Comparison of ENCODE assay signal across 10 mouse cellular contexts in genomic region chr10:80075924-80076323, GRCm38 (mm10). TPM values are rescaled to one million over a fixed set of nuclear protein-coding genes. Genes with fewer than 3 reads are reported as not detected.
DNase-seq lines count a peak whose midpoint lies in the region; ATAC-seq and TF ChIP-seq lines count a peak whose summit lies in the region.
"Had no signal": no experiment of that assay in that cellular context is flagged by ENCODE, and none has a peak within 500 bp of the region (broad histone marks: within the 10 kb centered on the region; RNA-seq: fewer than 3 reads in every experiment).

No protein-coding gene starts in this region.

- H3K27me3 ChIP-seq in heart, postnatal 0 days (ENCODE audit: control insufficient read depth, insufficient read depth, low read length): no peaks in the 10 kb centered on the region
- H3K27me3 ChIP-seq in heart, embryonic 10.5 days (ENCODE audit: insufficient read depth, poor library complexity, severe bottlenecking): no peaks in the 10 kb centered on the region
- no peaks in the 10 kb centered on the region for H3K27me3 ChIP-seq in midbrain, embryonic 13.5 days
- no peaks in the 10 kb centered on the region for H3K27me3 ChIP-seq in midbrain, postnatal 0 days (ENCODE audit: insufficient read depth, low read length)
- H3K27me3 ChIP-seq in limb, embryonic 10.5 days (ENCODE audit: low read depth, poor library complexity, severe bottlenecking): no peaks in the 10 kb centered on the region
- H3K27me3 ChIP-seq: lung, embryonic 15.5 days; stomach, embryonic 15.5 days had no signal

- no peak for TF ChIP-seq EP300 in heart, postnatal 0 days (IDR thresholded peaks at IDR 0.05; ENCODE audit: low read depth)

- no peaks in the 10 kb centered on the region for H3K9me3 ChIP-seq in heart, postnatal 0 days (replicated peaks; ENCODE audit: control insufficient read depth, low read length)
- H3K9me3 ChIP-seq in heart, embryonic 10.5 days: no peaks in the 10 kb centered on the region
- no peaks in the 10 kb centered on the region for H3K9me3 ChIP-seq in midbrain, embryonic 13.5 days
- no peaks in the 10 kb centered on the region for H3K9me3 ChIP-seq in midbrain, postnatal 0 days (ENCODE audit: low read length)
- H3K9me3 ChIP-seq in limb, embryonic 10.5 days (replicated peaks): no peaks in the 10 kb centered on the region
- H3K9me3 ChIP-seq: lung, embryonic 15.5 days; stomach, embryonic 15.5 days had no signal

- 94% methylated on average over 1 of the region's 1 CpGs for WGBS in heart, postnatal 0 days
- 55% methylated on average over 1 of the region's 1 CpGs for WGBS in heart, embryonic 10.5 days
- WGBS in midbrain, embryonic 13.5 days: 41% methylated on average over 1 of the region's 1 CpGs
- WGBS in midbrain, postnatal 0 days: 63% methylated on average over 1 of the region's 1 CpGs
- 52% methylated on average over 1 of the region's 1 CpGs for WGBS in limb, embryonic 10.5 days

- peak overlapping the region; percentile 24; the same call in 1 of the 2 replicates for H3K27ac ChIP-seq in heart, postnatal 0 days (ENCODE audit: low read depth)
- no peak overlapping the region for H3K27ac ChIP-seq in heart, embryonic 10.5 days
- no peak overlapping the region for H3K27ac ChIP-seq in midbrain, embryonic 13.5 days
- H3K27ac ChIP-seq in midbrain, postnatal 0 days (ENCODE audit: low read depth, low read length): no peak overlapping the region
- H3K27ac ChIP-seq in limb, embryonic 10.5 days: peak overlapping the region; percentile 21; the same call in 1 of the 2 replicates

- H3K4me3 ChIP-seq in heart, postnatal 0 days (ENCODE audit: low read depth, low read length): no peak overlapping the region
- H3K4me3 ChIP-seq in heart, embryonic 10.5 days: no peak overlapping the region
- no peak overlapping the region for H3K4me3 ChIP-seq in midbrain, embryonic 13.5 days (replicated peaks)
- H3K4me3 ChIP-seq in midbrain, postnatal 0 days (ENCODE audit: low read depth, low read length): no peak overlapping the region
- no peak overlapping the region for H3K4me3 ChIP-seq in limb, embryonic 10.5 days
- H3K4me3 ChIP-seq: lung, embryonic 15.5 days had no signal

- no peak for DNase-seq in heart, postnatal 0 days (ENCODE audit: low spot score)
- DNase-seq in heart, embryonic 10.5 days (ENCODE audit: low spot score): no peak
- no peak for DNase-seq in midbrain, postnatal 0 days (ENCODE audit: low spot score)
- no peak for DNase-seq in limb, embryonic 10.5 days (ENCODE audit: low spot score)
- DNase-seq in retina, embryonic 14.5 days (ENCODE audit: low spot score): no peak
- DNase-seq in urinary bladder, adult 2 months (ENCODE audit: low spot score): no peak

- no peak overlapping the region for H3K9ac ChIP-seq in heart, postnatal 0 days (replicated peaks; ENCODE audit: low read depth, low read length)
- H3K9ac ChIP-seq in midbrain, embryonic 13.5 days (replicated peaks): 0 out of 2 replicates have a peak overlapping the region, but pooled peaks have one; percentile 19
- H3K9ac ChIP-seq in midbrain, postnatal 0 days (replicated peaks; ENCODE audit: low read length, poor library complexity, severe bottlenecking): no peak overlapping the region
- H3K9ac ChIP-seq: lung, embryonic 15.5 days; stomach, embryonic 15.5 days had no signal

- peaks cover 24% of the 10 kb centered on the region for H3K4me1 ChIP-seq in heart, postnatal 0 days (ENCODE audit: control insufficient read depth, insufficient read depth)
- H3K4me1 ChIP-seq in heart, embryonic 10.5 days: peaks cover 53% of the 10 kb centered on the region
- peaks cover 13% of the 10 kb centered on the region; the same call in 1 of the 2 replicates for H3K4me1 ChIP-seq in midbrain, embryonic 13.5 days (replicated peaks)
- no peaks in the 10 kb centered on the region for H3K4me1 ChIP-seq in midbrain, postnatal 0 days (ENCODE audit: insufficient read depth, low read length)
- H3K4me1 ChIP-seq in limb, embryonic 10.5 days: peaks cover 43% of the 10 kb centered on the region

- no peak for TF ChIP-seq CTCF in heart, postnatal 0 days (IDR thresholded peaks at IDR 0.05; ENCODE audit: low read depth)
- TF ChIP-seq CTCF in midbrain, postnatal 0 days (IDR thresholded peaks at IDR 0.05): no peak

- H3K4me2 ChIP-seq in heart, postnatal 0 days (ENCODE audit: low read depth, low read length): no peak overlapping the region
- H3K4me2 ChIP-seq in midbrain, embryonic 13.5 days (replicated peaks): no peak overlapping the region
- H3K4me2 ChIP-seq in midbrain, postnatal 0 days (ENCODE audit: low read depth, low read length, poor library complexity, severe bottlenecking): no peak overlapping the region

- no peak for ATAC-seq in heart, postnatal 0 days (ENCODE audit: insufficient read depth, low read depth)
- no peak for ATAC-seq in midbrain, embryonic 13.5 days
- ATAC-seq in midbrain, postnatal 0 days (ENCODE audit: low FRiP score): no peak
- ATAC-seq: forebrain, embryonic 16.5 days had no signal

- peaks cover 14% of the 10 kb centered on the region for H3K36me3 ChIP-seq in heart, postnatal 0 days (replicated peaks; ENCODE audit: control insufficient read depth, insufficient read depth, low read length)
- H3K36me3 ChIP-seq in heart, embryonic 10.5 days: peaks cover 36% of the 10 kb centered on the region
- peaks cover 38% of the 10 kb centered on the region for H3K36me3 ChIP-seq in midbrain, embryonic 13.5 days
- H3K36me3 ChIP-seq in midbrain, postnatal 0 days (ENCODE audit: insufficient read depth, low read length): peaks cover 28% of the 10 kb centered on the region
- H3K36me3 ChIP-seq in limb, embryonic 10.5 days: peaks cover 39% of the 10 kb centered on the region

RNA-seq across cellular contexts. Expression of gene Gpx4, which starts 29.0 kb away (rescaled TPM):
- total RNA-seq in heart, postnatal 0 days (2014; rRNA removed; ENCODE audit: low replicate concordance): 490 and 500 TPM in 2 replicates
- 874 and 900 TPM in 2 replicates for polyA plus RNA-seq in heart, postnatal 0 days (2015; fragmentation: Nextera tagmentation; extraction: Ambion mirVana)
- polyA plus RNA-seq in heart, embryonic 10.5 days (2016; fragmentation: Nextera tagmentation; extraction: Ambion mirVana): 767 and 797 TPM in 2 replicates
- polyA plus RNA-seq in midbrain, embryonic 13.5 days (2015; fragmentation: Nextera tagmentation; extraction: Ambion mirVana): 498 and 532 TPM in 2 replicates
- 350 TPM in 2 replicates for total RNA-seq in midbrain, postnatal 0 days (2014; rRNA removed)
- polyA plus RNA-seq in midbrain, postnatal 0 days (2015; fragmentation: Nextera tagmentation; extraction: Ambion mirVana): 635 and 741 TPM in 2 replicates
- 589 and 631 TPM in 2 replicates for polyA plus RNA-seq in limb, embryonic 10.5 days (2016; fragmentation: Nextera tagmentation; extraction: Ambion mirVana)
- 524 and 620 TPM in 2 replicates for polyA plus RNA-seq in urinary bladder, adult 2 months (2012; rRNA removed)

RNA-seq across cellular contexts. Expression of gene Sbno2, which starts 29.4 kb away (rescaled TPM):
- total RNA-seq in heart, postnatal 0 days (2014; rRNA removed; ENCODE audit: low replicate concordance): 21.1 and 22.0 TPM in 2 replicates
- 5.9 and 6.3 TPM in 2 replicates for polyA plus RNA-seq in heart, postnatal 0 days (2015; fragmentation: Nextera tagmentation; extraction: Ambion mirVana)
- 14.8 and 15.6 TPM in 2 replicates for polyA plus RNA-seq in heart, embryonic 10.5 days (2016; fragmentation: Nextera tagmentation; extraction: Ambion mirVana)
- polyA plus RNA-seq in midbrain, embryonic 13.5 days (2015; fragmentation: Nextera tagmentation; extraction: Ambion mirVana): 13.4 and 15.3 TPM in 2 replicates
- 24.3 TPM in 2 replicates for total RNA-seq in midbrain, postnatal 0 days (2014; rRNA removed)
- 7.6 TPM in 2 replicates for polyA plus RNA-seq in midbrain, postnatal 0 days (2015; fragmentation: Nextera tagmentation; extraction: Ambion mirVana)
- 17.1 and 18.4 TPM in 2 replicates for polyA plus RNA-seq in limb, embryonic 10.5 days (2016; fragmentation: Nextera tagmentation; extraction: Ambion mirVana)
- polyA plus RNA-seq in urinary bladder, adult 2 months (2012; rRNA removed): 34.0 and 35.4 TPM in 2 replicates

RNA-seq across cellular contexts. Expression of gene Polr2e, which starts 36.3 kb away (rescaled TPM):
- 70.6 and 106 TPM in 2 replicates for total RNA-seq in heart, postnatal 0 days (2014; rRNA removed; ENCODE audit: low replicate concordance)
- 120 and 123 TPM in 2 replicates for polyA plus RNA-seq in heart, postnatal 0 days (2015; fragmentation: Nextera tagmentation; extraction: Ambion mirVana)
- 181 and 233 TPM in 2 replicates for polyA plus RNA-seq in heart, embryonic 10.5 days (2016; fragmentation: Nextera tagmentation; extraction: Ambion mirVana)
- 159 and 174 TPM in 2 replicates for polyA plus RNA-seq in midbrain, embryonic 13.5 days (2015; fragmentation: Nextera tagmentation; extraction: Ambion mirVana)
- total RNA-seq in midbrain, postnatal 0 days (2014; rRNA removed): 66.4 and 76.0 TPM in 2 replicates
- polyA plus RNA-seq in midbrain, postnatal 0 days (2015; fragmentation: Nextera tagmentation; extraction: Ambion mirVana): 126 and 135 TPM in 2 replicates
- polyA plus RNA-seq in limb, embryonic 10.5 days (2016; fragmentation: Nextera tagmentation; extraction: Ambion mirVana): 319 and 357 TPM in 2 replicates
- polyA plus RNA-seq in urinary bladder, adult 2 months (2012; rRNA removed): 141 and 178 TPM in 2 replicates

RNA-seq across cellular contexts. Expression of gene Stk11, which starts 39.7 kb away (rescaled TPM):
- total RNA-seq in heart, postnatal 0 days (2014; rRNA removed; ENCODE audit: low replicate concordance): 40.3 and 57.4 TPM in 2 replicates
- polyA plus RNA-seq in heart, postnatal 0 days (2015; fragmentation: Nextera tagmentation; extraction: Ambion mirVana): 10.6 and 10.8 TPM in 2 replicates
- polyA plus RNA-seq in heart, embryonic 10.5 days (2016; fragmentation: Nextera tagmentation; extraction: Ambion mirVana): 12.4 and 17.8 TPM in 2 replicates
- polyA plus RNA-seq in midbrain, embryonic 13.5 days (2015; fragmentation: Nextera tagmentation; extraction: Ambion mirVana): 17.7 and 20.7 TPM in 2 replicates
- 84.0 and 97.3 TPM in 2 replicates for total RNA-seq in midbrain, postnatal 0 days (2014; rRNA removed)
- polyA plus RNA-seq in midbrain, postnatal 0 days (2015; fragmentation: Nextera tagmentation; extraction: Ambion mirVana): 12.3 and 12.4 TPM in 2 replicates
- 16.1 and 17.0 TPM in 2 replicates for polyA plus RNA-seq in limb, embryonic 10.5 days (2016; fragmentation: Nextera tagmentation; extraction: Ambion mirVana)
- polyA plus RNA-seq in urinary bladder, adult 2 months (2012; rRNA removed): 77.3 and 89.9 TPM in 2 replicates

RNA-seq across cellular contexts. Expression of gene Arhgap45, which starts 59.5 kb away (rescaled TPM):
- total RNA-seq in heart, postnatal 0 days (2014; rRNA removed; ENCODE audit: low replicate concordance): 3.9 and 11.0 TPM in 2 replicates
- polyA plus RNA-seq in heart, postnatal 0 days (2015; fragmentation: Nextera tagmentation; extraction: Ambion mirVana): 1.9 TPM in 2 replicates
- 12.0 and 16.7 TPM in 2 replicates for polyA plus RNA-seq in heart, embryonic 10.5 days (2016; fragmentation: Nextera tagmentation; extraction: Ambion mirVana)
- 1.5 and 1.6 TPM in 2 replicates for polyA plus RNA-seq in midbrain, embryonic 13.5 days (2015; fragmentation: Nextera tagmentation; extraction: Ambion mirVana)
- total RNA-seq in midbrain, postnatal 0 days (2014; rRNA removed): 1.7 and 2.4 TPM in 2 replicates
- 1.2 and 1.6 TPM in 2 replicates for polyA plus RNA-seq in midbrain, postnatal 0 days (2015; fragmentation: Nextera tagmentation; extraction: Ambion mirVana)
- 14.9 and 15.5 TPM in 2 replicates for polyA plus RNA-seq in limb, embryonic 10.5 days (2016; fragmentation: Nextera tagmentation; extraction: Ambion mirVana)
- 18.9 and 23.0 TPM in 2 replicates for polyA plus RNA-seq in urinary bladder, adult 2 months (2012; rRNA removed)

Comparison
In these comparisons a context has a peak if more than half of its experiments do, and no peak if none do; other contexts are left out.
1. H3K27ac ChIP-seq: peak in heart, postnatal 0 days (single experiment) and limb, embryonic 10.5 days (single experiment); none in heart, embryonic 10.5 days (single experiment), midbrain, embryonic 13.5 days (single experiment) and midbrain, postnatal 0 days (single experiment).